Mouse (Mus musculus) forebrain, embryonic 11.5 days (tissue): Measurements from ENCODE around the gene Add2. TPM values are rescaled to one million over a fixed set of nuclear protein-coding genes. Genes with fewer than 3 reads are reported as not detected.

ENCODE experiments used
- ATAC-seq: fragments of 200-750 bp; cut with Nextera tagmentation; replicated peaks from 2 replicates; pipeline ENCODE4 v1.8.0; 2017; ENCODE audit warnings: moderate TSS enrichment; ENCODE audit not compliant: low FRiP score
- DNase-seq: peaks from one replicate; pipeline ENCODE4 v3.0.0-alpha.2; 2017; ENCODE audit warnings: low spot score
- H3K27ac ChIP-seq: fragments of 300-500 bp; sonication (generic); 2 replicates; pipeline ENCODE4 v1.5.1; 2014; ENCODE audit warnings: low read depth, low read length
- H3K27me3 ChIP-seq: fragments of 300-500 bp; sonication (generic); 2 replicates; pipeline ENCODE4 v1.6.1; 2014; ENCODE audit warnings: mild to moderate bottlenecking, low read length, mixed read lengths; ENCODE audit not compliant: control insufficient read depth, insufficient read depth
- H3K36me3 ChIP-seq: fragments of 300-500 bp; sonication (generic); 2 replicates; pipeline ENCODE4 v1.6.1; 2014; ENCODE audit warnings: mild to moderate bottlenecking, low read length, moderate library complexity, mixed read lengths; ENCODE audit not compliant: control insufficient read depth, insufficient read depth
- H3K4me1 ChIP-seq: fragments of 300-500 bp; sonication (generic); replicated peaks from 2 replicates; pipeline ENCODE4 v1.6.1; 2014; ENCODE audit warnings: low read length, mixed read lengths; ENCODE audit not compliant: control insufficient read depth, insufficient read depth
- H3K4me2 ChIP-seq: fragments of 300-500 bp; sonication (generic); 2 replicates; pipeline ENCODE4 v1.6.1; 2014; ENCODE audit warnings: low read depth, mild to moderate bottlenecking, low read length, moderate library complexity, mixed read lengths; ENCODE audit not compliant: severe bottlenecking
- H3K4me3 ChIP-seq: fragments of 300-500 bp; sonication (generic); 2 replicates; pipeline ENCODE4 v1.5.1; 2014; ENCODE audit warnings: low read depth, low read length
- H3K9ac ChIP-seq: fragments of 300-500 bp; sonication (generic); 2 replicates; pipeline ENCODE4 v1.6.1; 2014; ENCODE audit warnings: low read length
- H3K9me3 ChIP-seq: fragments of 300-500 bp; sonication (generic); 2 replicates; pipeline ENCODE4 v1.6.1; 2016; ENCODE audit warnings: low read length, mixed read lengths; ENCODE audit not compliant: control insufficient read depth
- WGBS: fragments of 180-500 bp; shearing (Covaris S2); extraction: QIAGEN DNeasy Blood & Tissue Kit; methylation state at CpG from one replicate; pipeline ENCODE4 v1.1.7; 2014; 5-methylcytosine and 5-hydroxymethylcytosine counted together
- polyA plus RNA-seq: library from polyadenylated mRNA; unstranded; fragments of >200 nt; fragmentation: Nextera tagmentation; extraction: Ambion mirVana; gene quantifications from 2 replicates; pipeline ENCODE4 v1.2.1, GENCODE M21; 2014

The Add2 gene
- polyA plus RNA-seq, 1 experiment from 2014 or later = 61.0 TPM

GRCm38 (mm10) chr6:86144986-86145385 is 116.5 kb downstream of the Add2 start:
- H3K27me3 ChIP-seq = no peaks in the 10 kb centered on the region
- WGBS = 91% methylated on average over 6 of the region's 6 CpGs

DNA sequence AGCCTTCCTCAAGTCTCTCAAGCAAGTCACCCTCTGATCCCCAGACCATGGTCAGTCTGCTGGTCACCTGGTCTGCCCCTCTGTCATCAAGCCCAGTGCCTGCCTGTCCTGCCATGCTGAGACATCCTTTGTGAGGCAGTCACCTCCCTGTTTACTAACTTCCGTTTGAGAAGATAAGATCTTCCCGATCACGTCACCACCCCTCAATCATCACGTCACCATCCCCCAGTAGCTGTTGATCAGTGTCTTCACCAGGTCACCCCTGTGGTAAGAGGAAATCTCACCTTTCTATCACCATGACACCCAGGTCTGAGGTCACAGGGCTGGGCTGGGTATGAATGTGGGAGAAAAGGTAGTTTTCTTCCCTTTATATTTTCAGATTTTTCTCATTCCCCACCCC is 120.0 kb downstream of the Add2 start:
- WGBS = 89% methylated on average over 4 of the region's 4 CpGs
- Histone ChIP-seq H3K4me2 (no peak overlapping the region), H3K27me3 (no peaks in the 10 kb centered on the region), H3K4me1 (no peaks in the 10 kb centered on the region), H3K36me3 (no peaks in the 10 kb centered on the region), H3K9ac (no peak overlapping the region), H3K27ac (no peak overlapping the region), H3K9me3 (no peaks in the 10 kb centered on the region), H3K4me3 (no peak overlapping the region)
- ATAC-seq (no peak), DNase-seq (peak; percentile 20)

More at GRCm38 (mm10) chr6:86144986-86145385, 116.5 kb downstream of the Add2 start:
- DNase-seq (no peak), ATAC-seq (no peak)
- H3K4me1 ChIP-seq = no peaks in the 10 kb centered on the region
- no peak overlapping the region for H3K9ac ChIP-seq
- no peaks in the 10 kb centered on the region for H3K36me3 ChIP-seq
- H3K27ac ChIP-seq = no peak overlapping the region
- H3K9me3 ChIP-seq = no peaks in the 10 kb centered on the region
- no peak overlapping the region for H3K4me2 ChIP-seq
- H3K4me3 ChIP-seq = no peak overlapping the region

DNA sequence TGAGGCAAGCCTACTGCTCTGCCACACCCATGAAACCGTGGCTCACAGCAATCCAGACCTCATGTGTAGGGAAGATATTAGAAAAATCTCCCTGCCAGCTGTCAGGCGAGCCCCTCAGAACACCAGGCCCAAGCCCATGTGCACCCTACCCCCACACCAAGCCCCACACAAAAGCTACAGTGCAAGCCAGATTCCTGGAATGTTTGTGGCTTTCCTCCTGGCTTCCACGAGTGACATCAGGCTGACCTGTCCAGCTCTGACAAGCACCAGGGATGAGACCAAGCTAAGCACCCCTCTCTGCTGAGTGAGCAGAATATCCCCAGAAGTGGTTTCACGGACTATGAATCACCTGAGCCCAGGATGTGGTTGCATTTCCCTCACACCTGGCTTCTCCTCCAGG is 120.5 kb downstream of the Add2 start:
- DNase-seq (peak; percentile 46), ATAC-seq (no peak)
- no peaks in the 10 kb centered on the region for H3K27me3 ChIP-seq
- no peaks in the 10 kb centered on the region for H3K9me3 ChIP-seq
- WGBS = 64% methylated on average over 4 of the region's 4 CpGs
- H3K4me1 ChIP-seq = no peaks in the 10 kb centered on the region
- H3K4me3 ChIP-seq = no peak overlapping the region
- H3K27ac ChIP-seq = no peak overlapping the region
- no peak overlapping the region for H3K4me2 ChIP-seq
- no peaks in the 10 kb centered on the region for H3K36me3 ChIP-seq
- no peak overlapping the region for H3K9ac ChIP-seq

DNA sequence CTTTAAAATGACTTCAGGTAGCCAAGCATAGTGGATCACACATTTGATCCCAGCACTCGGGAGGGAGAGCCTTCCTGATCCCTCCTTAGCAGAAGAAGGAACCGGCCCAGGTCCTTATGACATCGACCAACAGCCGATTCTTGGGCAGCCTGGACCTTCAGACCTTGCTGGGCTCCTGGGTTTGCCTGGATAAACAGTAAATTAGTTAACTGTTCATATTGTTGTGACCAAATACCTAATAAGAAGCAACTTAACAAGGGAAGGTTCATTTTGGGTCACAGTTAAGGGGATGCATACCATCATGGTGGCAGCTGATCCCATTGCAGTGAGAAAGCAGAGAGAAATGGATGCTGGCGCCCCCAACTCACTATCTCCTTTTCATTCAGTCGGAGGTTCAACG is 124.2 kb downstream of the Add2 start:
- WGBS = 95% methylated on average over 7 of the region's 7 CpGs
- H3K4me2 ChIP-seq = no peak overlapping the region
- H3K27ac ChIP-seq = no peak overlapping the region
- ATAC-seq (no peak), DNase-seq (no peak)
- no peaks in the 10 kb centered on the region for H3K4me1 ChIP-seq
- no peaks in the 10 kb centered on the region for H3K9me3 ChIP-seq
- H3K4me3 ChIP-seq = no peak overlapping the region
- no peaks in the 10 kb centered on the region for H3K27me3 ChIP-seq
- no peaks in the 10 kb centered on the region for H3K36me3 ChIP-seq
- H3K9ac ChIP-seq = no peak overlapping the region

GRCm38 (mm10) chr6:86153436-86153990 is 125.0 kb downstream of the Add2 start:
- no peak overlapping the region for H3K4me2 ChIP-seq
- H3K9me3 ChIP-seq = no peaks in the 10 kb centered on the region
- H3K27me3 ChIP-seq = no peaks in the 10 kb centered on the region
- no peak overlapping the region for H3K27ac ChIP-seq
- ATAC-seq (no peak), DNase-seq (no peak)
- H3K4me1 ChIP-seq = no peaks in the 10 kb centered on the region
- H3K4me3 ChIP-seq = no peak overlapping the region
- no peaks in the 10 kb centered on the region for H3K36me3 ChIP-seq
- 81% methylated on average over 8 of the region's 8 CpGs for WGBS
- H3K9ac ChIP-seq = no peak overlapping the region

DNA sequence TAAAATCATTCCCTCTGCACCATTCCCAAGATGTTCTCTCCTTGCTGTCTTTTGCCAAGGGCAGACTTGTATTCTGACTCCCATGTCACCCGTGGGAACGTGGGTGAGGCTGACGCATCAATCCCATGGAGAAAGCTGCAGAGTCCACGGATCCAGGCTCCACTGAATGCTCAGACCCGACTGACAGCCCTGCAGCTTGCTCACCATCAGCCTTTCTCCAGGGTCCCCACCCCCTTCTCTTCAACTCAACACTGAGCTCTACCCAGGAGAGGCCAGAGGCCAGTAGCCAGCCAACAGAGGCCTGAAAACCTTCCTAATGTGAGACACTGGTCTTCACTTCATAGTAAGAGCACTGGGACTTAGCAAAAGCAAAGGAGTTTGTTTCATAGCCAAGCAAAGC is 125.5 kb downstream of the Add2 start:
- Histone ChIP-seq H3K4me3 (no peak overlapping the region), H3K36me3 (no peaks in the 10 kb centered on the region), H3K9ac (no peak overlapping the region), H3K4me1 (no peaks in the 10 kb centered on the region), H3K27ac (no peak overlapping the region), H3K4me2 (no peak overlapping the region), H3K9me3 (no peaks in the 10 kb centered on the region), H3K27me3 (no peaks in the 10 kb centered on the region)
- ATAC-seq = no peak
- no peak for DNase-seq
- 77% methylated on average over 5 of the region's 5 CpGs for WGBS

- H3K9ac ChIP-seq = no peak overlapping the region
- H3K27me3 ChIP-seq = no peaks in the 10 kb centered on the region
- H3K36me3 ChIP-seq = no peaks in the 10 kb centered on the region
- H3K9me3 ChIP-seq = no peaks in the 10 kb centered on the region
- H3K4me3 ChIP-seq = no peak overlapping the region
- H3K4me1 ChIP-seq = no peaks in the 10 kb centered on the region
- ATAC-seq (no peak), DNase-seq (no peak)
- no peak overlapping the region for H3K27ac ChIP-seq
- no peak overlapping the region for H3K4me2 ChIP-seq
- 89% methylated on average over 2 of the region's 2 CpGs for WGBS
Observed at GRCm38 (mm10) chr6:86154481-86154880, 126.0 kb downstream of the Add2 start.

DNA sequence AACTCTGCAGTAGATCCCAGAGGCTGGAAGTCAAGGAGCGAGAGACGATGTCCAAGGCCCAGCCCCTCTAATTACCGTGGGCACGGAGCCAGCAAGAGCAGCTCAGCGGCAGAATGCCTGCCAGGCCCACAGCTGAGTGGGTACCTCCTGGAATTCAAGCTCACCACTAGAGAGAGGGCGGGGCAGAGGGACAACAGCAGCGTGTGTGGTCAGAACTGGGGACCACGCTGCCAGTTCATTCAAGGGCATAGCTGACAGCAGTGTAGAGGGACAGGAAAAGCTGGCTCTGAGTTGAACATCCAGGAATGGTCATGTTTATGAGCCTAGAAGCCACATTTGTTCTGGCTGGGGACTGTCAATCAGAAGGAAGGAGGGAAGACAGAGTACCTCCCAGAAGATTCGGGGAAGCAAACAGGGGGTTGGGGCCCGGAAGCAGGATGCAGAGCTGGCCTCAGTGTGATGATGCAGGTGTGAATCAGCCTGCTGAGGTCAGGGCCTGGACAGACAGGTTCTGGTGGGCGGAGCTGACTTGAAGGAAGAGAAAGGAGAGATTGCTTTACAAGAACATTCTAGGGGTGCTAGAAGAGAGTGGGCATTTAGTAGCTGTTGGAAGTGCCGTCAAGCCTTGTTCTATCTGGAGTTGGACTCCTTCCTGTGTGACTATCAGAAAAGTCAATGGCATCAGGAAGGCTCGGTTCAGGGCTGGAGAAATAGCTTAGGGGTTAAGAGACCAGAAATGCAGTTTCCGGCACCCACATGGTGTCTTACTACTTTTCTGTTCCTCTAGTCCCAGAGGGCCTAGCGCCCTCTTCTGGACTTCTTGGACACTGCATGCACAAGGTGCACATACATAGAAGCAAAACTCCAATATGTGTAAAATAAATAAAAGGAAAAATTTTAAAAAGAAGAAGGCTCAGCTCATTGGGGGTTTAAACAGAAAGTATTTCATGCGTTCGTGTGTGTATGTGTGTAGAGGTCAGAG is 129.1 kb downstream of the Add2 start:
- no peaks in the 10 kb centered on the region for H3K4me1 ChIP-seq
- H3K36me3 ChIP-seq = no peaks in the 10 kb centered on the region
- no peak overlapping the region for H3K4me2 ChIP-seq
- ATAC-seq (no peak), DNase-seq (no peak)
- 78% methylated on average over 17 of the region's 17 CpGs for whole genome bisulfite sequencing
- H3K9me3 ChIP-seq = no peaks in the 10 kb centered on the region
- no peaks in the 10 kb centered on the region for H3K27me3 ChIP-seq
- no peak overlapping the region for H3K9ac ChIP-seq
- H3K27ac ChIP-seq = no peak overlapping the region
- no peak overlapping the region for H3K4me3 ChIP-seq
